Mouse (Mus musculus) bone marrow macrophage, adult 2 months (primary cell): Measurements from ENCODE around the gene Ppfibp1.

Experiments
- CTCF ChIP-seq: IDR thresholded peaks from 2 replicates; pipeline ENCODE4 v1.5.1; 2012; ENCODE audit warnings: low read depth, mild to moderate bottlenecking, low read length, moderate library complexity
- POLR2A ChIP-seq: IDR thresholded peaks from 2 replicates; pipeline ENCODE4 v1.6.1; 2012; ENCODE audit warnings: mild to moderate bottlenecking, low read depth, low read length, borderline replicate concordance

DNA sequence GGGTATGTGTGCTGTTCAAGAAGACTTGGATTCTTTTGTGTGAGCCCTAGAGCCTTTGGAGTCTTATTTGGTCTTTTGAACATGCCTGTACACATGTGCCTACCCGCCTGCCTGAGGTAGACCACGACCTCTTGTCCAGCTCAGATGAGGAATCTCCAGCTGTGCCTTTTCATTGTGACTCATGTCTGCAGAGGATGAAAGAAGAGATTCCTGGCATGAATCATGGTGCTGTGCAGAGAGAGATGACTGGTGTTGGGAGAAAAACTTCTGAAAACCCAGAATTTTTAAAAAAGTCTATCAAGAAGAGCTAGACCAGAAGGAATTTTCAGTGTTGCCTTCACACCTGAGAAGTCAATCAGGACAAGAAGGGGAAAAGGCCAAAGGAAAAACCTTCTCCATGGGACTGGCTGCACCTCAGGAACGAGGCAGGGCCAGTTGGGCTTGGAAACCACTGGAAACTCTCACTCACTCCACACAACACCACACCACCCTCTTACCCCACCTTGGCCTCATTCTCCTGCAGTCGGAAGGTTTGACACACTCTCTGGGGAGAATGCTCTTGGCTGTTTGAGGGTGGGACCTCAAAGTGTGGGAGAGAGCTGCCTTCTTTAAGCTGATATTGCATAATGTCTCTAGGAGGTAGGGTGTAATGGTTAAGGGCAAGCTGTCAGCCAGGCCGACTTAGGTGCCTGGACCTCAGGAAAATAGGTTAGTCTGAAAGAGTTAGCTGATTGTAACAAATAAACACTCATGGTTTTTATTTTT lies 21.6 kb downstream of the Ppfibp1 start:
- TF ChIP-seq POLR2A (no peak), CTCF (no peak)
